Mouse (Mus musculus): ENCODE measurements around the gene 1110002E22Rik. TPM values are rescaled to one million over a fixed set of nuclear protein-coding genes. Genes with fewer than 3 reads are reported as not detected.

1110002E22Rik gene
- total RNA-seq, 2 experiments from 2014 or later: 145 to 167 TPM

DNA sequence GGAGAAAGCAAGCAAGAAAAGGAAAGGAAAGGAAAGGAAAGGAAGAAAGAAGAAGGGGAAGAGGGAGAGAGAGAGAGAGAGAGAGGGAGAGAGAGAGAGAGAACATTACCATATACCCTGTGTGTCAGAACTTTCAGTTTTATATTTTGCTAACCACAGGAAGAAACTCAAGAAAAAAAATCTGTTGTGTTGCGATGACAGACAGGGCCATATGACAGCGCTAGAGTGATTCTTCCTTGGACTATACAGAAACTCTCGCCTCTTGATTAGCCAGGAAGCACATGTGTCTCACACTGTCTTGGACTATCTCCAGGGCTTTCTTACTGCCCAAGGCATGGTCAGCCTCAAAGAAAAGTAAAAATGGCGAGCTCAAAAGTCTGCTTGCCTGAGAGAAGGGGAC, 2.2 kb upstream of the 1110002E22Rik start:
- no peak for DNase-seq (ENCODE audit: low spot score in 2 of 2)

DNA sequence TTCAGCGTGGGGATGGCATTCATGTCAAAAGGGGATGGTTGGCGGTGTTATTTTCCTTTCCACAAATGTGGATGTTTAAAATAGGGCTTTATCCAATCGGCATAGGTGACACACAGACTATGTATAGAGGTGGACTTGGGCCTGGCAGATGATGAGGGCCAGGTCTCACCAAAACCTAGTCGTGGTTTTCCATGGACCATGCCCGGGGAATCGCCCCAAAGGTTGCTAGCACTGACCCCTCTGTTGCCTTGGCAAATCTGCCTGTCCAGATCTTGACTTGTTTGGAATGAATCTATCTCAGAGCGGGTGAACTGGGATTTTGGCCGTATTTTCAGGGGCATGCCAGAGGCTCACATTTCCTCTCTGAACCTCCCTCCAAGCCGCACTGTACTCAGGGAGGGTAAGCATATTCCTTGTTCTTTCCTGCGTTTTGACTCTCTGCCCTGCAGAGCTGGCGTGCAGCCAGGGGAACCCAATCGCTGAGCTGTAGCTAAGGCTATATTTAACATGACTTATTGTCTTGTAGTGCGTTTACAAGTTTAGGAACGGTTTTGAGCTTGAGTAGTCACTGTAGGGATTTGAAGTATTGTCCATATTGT, 1.0 kb upstream of the 1110002E22Rik start:
- peak; percentile 54 to 80 for DNase-seq (ENCODE audit: low spot score in 2 of 2)

DNA sequence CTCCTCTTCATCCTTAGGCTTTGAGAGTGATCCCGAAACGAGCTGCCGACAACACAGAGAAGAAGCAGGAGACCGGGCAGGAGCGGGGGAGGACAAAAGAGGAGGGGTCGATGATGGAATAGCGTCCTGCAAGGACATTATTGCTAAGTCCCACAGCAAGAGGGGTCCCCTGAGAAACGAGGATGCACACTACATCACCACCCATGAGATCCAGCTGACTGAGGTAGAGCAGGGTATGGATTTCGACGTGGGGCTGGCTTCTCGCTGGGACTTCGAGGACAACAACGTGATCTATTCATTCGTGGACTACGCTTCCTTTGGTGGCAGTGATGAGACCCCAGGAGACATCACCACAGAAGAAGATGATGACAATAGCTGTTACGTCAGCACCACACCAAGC, 1.1 kb downstream of the 1110002E22Rik start:
- DNase-seq (ENCODE audit: low spot score in 2 of 2): no peak

DNA sequence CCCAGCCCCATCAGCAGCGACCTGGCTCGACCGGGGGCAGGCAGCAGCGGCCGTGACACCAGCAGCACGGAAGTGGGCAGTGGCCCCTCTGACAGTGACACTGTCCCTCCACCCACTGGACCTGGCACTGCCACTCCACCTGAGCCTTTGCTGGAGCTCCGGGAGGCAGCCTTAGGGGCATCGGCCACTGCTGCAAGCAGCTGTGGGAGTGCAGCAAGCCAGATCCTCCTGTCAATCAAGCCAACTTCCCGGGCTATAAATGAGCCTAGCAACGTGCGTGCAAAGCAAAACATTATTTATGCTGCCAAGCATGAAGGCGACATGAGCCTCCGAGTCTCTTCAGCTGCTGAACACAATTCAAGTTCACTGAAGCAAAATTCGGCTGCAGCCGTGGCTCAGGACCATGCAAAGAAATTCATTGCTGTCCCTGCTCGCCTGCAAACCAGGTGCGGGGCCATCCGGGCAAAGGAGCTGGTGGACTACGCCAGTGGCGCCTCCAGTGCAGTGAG, 1.6 kb downstream of the 1110002E22Rik start:
- peak in 1 of 2 experiments; percentile 46 for DNase-seq (ENCODE audit: low spot score in 2 of 2)

DNA sequence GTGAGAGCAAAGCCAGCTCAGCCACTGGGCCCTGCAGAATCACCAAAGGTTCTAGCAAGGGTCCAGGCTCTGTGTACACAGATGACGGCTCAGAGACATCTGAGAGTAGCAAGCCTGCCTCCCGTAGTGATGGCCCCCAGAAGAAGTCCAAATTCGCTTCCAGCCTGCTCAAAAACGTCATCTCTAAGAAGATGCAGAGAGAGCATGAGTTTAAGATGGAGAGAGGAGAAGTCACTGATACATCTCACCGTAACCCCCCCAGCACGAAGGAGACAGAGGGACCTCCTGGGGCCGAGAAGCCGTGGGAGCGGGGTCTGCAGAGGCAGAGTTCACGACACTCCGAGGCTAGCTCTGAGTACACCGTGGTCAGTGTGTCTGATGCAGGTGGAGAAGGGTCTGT, 2.4 kb downstream of the 1110002E22Rik start, which contains the start of gene Gm5105:
Gm5105 (minus strand) TSS at position 101 of the 400 bp plus-strand sequence.
- no peak for DNase-seq (ENCODE audit: low spot score in 2 of 2)

DNA sequence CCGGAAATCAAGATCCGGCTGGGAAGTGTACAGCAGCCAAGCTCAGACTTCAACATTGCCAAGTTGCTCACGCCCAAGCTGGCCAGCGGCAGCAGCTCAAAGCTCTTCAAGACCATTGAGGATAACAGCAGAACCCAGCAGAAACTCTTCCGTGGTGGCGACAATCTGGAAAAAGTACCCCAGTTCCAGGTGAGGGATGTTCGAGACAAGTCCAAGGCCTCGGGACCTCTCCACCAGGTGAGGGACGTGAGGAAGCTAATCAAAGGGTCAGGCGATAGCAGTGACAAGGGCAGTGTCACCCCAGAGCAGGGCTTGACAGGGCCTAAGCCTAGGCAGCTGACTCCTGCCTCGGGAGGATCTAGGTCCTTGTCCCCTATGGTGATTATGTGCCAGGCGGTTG, 3.3 kb downstream of the 1110002E22Rik start:
- no peak for DNase-seq (ENCODE audit: low spot score in 2 of 2)

DNA sequence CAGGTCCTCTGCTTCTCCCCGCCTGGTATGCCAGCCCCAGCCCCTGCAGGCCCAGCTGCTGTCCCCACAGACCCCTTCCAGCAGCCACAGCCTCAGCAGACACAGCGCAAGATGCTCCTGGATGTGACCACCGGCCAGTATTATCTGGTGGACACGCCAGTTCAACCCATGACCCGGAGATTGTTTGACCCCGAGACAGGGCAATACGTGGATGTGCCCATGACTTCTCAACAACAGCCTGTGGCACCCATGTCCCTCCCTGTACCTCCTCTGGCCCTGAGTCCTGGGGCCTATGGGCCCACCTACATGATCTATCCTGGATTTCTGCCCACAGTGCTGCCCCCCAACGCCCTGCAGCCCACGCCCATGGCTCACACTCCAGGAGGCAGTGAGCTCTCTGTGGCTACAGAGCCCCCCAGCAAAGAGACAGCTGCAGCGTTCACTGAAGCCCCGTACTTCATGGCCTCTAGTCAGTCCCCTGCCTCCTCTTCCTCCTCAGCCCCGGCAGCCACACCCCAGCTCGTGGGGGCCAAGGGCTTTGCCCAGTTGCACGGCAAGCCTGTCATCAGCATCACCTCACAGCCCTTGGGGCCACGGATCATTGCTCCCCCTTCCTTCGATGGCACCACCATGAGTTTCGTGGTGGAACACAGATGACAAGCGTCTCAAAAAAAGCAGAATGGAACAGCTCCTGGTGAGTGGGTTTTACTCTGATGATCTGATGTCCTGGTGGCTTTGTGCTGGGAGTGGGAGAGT, 5.1 kb downstream of the 1110002E22Rik start:
- DNase-seq (ENCODE audit: low spot score in 2 of 2): no peak

DNA sequence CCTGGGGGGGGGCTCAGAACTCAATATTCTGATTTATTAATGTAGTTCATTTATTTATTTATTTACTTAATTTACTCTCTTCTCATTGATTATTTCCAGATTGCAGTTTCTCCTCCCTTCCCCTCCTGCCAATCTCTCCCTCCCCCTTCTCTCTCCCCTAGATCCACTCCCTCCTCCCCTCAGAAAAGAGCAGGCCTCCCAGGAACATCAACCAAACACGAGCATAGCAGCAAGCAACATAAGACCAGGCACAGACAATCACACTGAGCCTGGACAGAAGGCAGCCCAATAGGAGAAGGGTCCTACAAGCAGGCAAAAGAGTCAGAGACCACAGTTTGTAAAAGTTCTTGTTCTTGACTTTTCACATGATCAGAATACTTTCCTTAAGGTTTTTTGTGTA, 6.2 kb downstream of the 1110002E22Rik start:
- no peak for DNase-seq (ENCODE audit: low spot score in 2 of 2)

DNA sequence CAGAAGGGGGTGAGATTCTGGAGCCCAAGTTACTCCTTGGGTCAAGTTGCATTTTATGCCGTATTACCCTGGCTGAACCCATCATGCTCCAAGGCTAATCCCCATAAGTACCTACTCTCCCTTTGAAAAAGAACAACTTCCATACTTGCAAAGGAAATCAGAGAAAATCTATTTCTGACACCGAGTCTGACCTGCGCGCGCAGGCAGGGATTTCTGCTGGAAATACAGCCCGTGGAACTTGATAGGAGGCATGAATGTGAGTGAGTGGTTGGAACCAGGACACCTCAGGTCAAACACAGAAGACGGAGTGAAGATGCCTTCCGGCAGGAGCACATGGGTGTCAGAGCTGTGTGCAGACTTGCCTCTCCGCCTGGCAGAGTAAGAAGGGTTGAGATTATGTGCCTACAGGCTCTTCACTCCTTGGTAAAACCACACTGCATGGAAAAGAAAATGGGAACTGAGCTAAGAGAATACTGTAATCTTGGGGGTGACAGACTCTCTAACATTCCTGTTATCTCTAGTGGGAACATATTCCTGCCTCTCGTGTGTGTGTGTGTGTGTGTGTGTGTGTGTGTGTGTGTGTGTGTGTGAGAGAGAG, 6.7 kb downstream of the 1110002E22Rik start:
- DNase-seq (ENCODE audit: low spot score in 2 of 2): no peak

DNA sequence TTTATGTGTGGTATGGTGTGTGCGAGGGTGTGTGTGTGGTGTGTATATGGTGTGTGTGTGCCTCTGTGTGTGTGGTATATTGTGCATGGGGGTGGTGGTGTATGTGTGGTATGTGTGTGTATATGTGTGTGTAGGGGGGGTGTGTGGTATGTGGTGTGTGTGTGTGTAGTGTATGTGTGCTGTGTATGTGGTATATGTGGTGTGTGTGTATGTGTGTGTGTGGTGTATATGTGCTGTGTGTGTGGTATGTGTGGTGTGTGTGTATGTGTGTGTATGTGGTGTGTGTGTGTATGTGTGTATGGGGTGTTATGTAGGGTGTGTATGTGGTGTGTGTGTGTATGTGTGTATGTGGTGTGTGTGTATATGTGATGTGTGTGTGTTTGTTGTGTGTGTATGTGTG, 9.4 kb downstream of the 1110002E22Rik start:
- no peak for DNase-seq (ENCODE audit: low spot score in 2 of 2)

DNA sequence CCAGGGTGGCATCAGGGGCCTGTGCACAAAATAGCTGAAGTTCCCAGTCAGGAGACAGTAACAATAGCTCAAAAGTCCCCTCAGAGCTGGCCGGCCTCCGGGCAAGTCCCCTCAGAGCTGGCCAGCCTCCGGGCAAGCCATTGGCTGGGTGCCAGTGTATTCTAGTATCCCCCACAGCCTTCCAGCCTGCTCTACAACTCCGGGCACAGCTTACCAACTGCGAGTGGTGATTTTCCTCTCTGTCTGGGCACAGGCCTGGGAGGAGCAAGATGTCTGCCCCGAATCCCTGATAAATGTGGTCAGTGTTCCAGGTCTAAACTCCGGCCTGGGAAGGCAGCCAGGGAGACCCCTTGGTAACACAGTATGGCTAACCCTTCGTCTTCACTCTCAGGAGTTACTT, 10.4 kb downstream of the 1110002E22Rik start:
- peak; percentile 34 to 56 for DNase-seq (ENCODE audit: low spot score in 2 of 2)

DNA sequence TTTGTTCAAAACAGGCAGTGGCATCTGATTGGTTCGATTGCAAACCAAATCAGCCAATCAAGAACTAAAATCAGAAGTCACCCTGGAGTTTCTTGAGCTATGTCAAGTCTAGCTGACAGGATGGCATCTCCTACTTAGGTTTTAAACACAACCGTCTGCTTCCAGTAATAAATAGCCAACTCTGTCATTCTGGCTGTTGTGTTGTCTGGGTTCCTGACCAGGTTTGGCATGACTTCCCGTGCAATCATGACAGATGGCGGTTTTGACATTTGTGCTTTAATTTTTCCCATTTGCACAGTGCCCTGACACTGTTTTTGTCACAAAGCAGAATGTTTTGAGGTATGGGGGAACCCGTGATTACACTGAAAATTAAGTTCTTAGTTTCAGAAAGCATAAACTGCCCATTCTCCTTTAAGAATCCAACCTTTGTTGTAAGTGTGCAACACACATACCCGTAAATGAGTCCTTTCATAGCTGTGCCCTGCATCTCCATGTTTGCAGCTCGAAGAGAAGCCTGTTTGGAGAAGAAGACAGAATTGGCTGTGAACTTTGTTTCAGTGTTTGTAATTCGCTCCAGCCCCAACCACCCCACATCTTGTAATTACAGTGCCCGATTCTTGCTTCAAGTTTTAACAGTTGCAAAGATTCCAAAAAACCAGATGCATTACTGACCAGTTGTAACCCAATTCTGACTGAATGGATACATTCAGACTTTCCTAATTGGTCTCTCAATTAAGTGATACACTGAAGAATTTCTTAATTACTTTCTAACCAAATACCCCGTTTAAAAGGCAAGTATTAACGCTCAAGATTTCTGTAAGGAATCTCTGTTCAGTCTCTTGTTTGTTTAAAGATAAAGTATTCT, 12.9 kb downstream of the 1110002E22Rik start:
- no peak for DNase-seq (ENCODE audit: low spot score in 2 of 2)

DNA sequence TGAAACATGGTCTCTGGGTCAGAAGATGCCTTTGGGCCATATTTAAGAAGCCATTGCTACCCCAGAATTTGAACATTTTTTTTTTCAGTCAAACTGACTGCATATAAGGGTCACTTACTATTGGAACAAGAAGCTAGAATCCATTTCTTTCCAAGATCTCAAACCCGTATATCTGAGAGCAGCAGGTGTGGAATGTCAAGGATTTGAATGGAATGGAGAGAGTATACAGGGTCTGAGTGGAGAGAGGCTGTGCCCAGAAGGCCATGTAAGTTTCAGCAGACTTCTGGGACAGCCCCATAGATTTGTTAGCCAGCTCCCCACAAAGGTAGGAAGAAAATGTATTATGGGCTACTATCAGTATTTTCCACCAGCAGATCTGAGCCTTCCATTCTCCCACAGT, 13.8 kb downstream of the 1110002E22Rik start:
- no peak for DNase-seq (ENCODE audit: low spot score in 2 of 2)

DNA sequence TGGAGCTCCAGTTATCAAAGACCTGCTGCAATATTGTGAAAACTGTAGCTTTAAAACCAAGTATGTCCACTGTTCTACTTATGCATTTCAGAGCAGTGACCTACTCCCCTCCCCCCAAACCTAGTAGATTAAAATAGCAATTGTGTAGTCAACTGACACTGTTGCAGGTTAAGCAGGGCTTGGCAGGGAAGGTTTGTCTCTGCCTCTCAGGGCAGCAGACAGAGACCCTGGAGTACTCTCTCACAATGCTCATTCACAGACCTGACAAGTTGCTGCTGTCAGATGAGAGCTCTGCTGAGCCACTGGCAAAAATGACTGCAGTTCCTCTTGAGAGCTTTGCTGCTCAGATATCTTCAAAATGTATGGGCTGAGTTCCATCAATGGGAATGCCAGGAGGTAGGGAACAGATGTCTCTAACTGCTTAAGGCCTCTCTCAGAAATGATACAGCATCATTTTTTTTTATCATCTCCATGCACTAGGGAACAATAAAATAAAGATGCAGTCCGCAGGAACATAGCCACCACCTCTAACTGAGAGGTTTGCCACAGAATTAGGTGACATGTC, 18.3 kb downstream of the 1110002E22Rik start:
- no peak for DNase-seq (ENCODE audit: low spot score in 2 of 2)

DNA sequence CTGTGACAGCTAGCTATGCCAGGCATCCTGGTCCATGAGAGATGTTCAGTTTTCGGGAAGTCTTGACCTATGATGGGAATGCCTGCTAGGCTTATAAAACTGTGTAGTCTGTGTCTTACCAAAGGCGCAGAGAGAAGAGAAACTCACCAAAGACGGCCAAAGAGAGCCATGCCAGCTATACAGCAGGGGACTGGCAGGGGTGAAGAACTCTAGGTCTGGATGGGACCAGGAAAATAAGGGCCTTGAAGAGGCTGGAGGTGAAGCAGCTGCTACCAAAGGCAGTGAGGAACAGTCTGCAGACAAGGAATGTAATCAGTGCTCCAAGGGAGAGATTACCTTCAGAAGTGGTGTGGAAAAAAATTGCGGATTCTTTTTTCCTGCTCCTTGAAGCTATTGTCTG, 19.0 kb downstream of the 1110002E22Rik start:
- DNase-seq (ENCODE audit: low spot score in 2 of 2): no peak

DNA sequence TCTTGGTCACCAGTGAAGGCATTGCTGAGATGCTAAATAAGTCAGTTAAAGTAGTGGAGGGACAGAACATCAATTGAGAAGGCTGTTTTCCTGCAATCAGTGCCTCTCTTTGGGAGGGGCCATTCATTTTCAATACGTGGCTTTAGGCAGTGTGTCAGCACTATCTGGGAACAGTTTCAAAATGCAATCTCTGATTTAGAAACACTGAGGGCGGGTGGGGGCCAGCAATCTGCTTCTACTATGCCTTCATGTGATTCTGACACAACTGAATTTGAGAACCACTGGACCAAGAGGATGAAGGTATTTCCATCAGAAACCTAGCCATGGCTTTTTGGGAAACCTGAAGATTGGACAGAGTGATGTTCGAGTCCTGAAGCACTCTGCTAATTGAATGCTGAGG, 30.4 kb downstream of the 1110002E22Rik start:
- DNase-seq (ENCODE audit: low spot score in 2 of 2): no peak

DNA sequence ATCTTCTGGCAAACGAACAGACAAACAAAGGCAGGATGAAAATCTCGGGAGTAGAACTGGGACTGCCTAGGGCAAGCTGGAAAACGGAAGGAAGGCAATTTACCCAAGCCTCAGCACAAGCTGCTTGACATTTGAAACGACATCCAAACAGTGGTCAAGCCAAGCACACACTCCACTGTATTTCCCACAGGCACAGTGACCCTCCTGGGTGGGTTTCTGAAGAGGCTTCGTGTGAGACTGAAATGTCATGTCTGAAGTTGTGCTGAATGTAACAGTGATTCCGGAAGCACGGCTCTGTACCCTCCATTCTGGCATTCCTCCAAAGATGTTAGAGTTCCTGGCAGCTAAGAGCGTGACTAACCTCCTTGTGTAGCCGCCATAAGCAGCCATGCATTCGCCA, 30.9 kb downstream of the 1110002E22Rik start:
- no peak for DNase-seq (ENCODE audit: low spot score in 2 of 2)

DNA sequence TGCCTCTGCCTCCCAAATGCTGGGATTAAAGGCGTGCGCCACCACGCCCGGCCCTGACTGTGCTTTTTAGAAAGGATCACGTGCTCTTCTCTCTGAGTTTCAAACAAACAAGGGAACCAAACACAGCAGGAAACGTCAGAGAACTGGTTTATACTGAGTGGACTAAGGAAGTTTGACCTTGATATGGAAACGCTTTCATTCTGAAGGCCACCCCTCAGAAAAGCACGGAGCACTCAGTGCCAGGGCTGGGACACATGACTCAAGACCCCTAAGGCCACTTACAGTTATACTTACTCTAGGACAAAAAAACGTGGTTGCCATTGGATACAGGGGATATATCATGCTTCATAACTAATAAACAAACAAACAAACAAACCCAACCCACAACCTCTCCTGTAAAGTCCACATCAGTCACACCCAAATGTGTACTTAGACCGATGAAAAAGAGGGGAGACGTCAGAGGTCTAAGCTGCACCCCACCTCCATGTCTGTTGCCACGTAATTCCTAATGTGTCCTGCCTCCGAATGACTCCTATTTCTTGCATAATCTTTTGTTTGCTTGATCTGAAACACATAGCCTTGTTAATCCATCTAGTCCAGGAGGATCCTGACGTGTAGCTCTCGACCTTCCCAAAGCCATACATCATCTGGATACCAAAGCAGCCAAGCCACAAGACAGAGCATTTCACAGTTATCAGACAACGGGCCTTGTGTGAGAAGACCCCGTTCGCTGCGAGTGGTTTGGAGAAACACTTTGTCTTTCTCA, 31.6 kb downstream of the 1110002E22Rik start:
- no peak for DNase-seq (ENCODE audit: low spot score in 2 of 2)

DNA sequence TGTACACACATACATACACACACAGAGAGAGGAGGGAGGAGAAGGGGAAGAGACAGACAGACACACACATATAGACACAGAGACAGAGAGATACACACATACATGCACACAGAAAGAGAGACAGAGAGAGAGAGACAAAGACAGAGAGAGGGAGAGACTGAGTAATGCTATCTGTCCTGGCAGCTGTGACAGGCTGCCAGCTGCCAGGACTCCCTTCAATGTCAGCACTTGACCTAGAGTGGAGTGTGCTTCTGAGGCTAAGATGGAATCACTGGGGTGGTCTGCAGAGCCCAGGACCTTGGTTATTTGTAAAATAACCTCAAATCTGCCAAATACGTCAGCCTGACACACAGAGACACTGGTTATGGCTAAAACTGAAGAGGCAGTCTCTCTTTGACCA, 32.9 kb downstream of the 1110002E22Rik start:
- DNase-seq (ENCODE audit: low spot score in 2 of 2): no peak

DNA sequence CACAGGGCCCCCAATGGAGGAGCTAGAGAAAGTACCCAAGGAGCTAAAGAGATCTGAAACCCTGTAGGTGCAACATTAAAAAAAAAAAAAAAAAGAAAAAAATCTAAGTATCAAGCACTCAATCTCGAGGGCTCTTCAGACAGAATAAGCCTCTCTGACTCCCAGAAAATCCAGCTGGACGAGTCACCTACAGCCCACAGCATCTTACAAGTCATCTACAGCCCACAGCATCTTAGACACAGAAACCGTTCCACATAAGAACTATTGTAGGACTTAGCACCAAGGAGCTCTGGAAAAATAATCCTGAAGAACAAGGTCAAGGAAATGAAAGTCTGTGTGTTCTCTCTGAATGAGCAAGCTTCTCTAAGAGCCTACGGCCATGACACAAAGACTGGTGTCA, 37.1 kb downstream of the 1110002E22Rik start:
- no peak for DNase-seq (ENCODE audit: low spot score in 2 of 2)
